ENCODE assay signal across 25 mouse cellular contexts in genomic region chr6:100453401-100453800, GRCm38 (mm10).
"Had no signal": no experiment of that assay in that cellular context is flagged by ENCODE, and none has a peak within 500 bp of the region (broad histone marks: within the 10 kb centered on the region; RNA-seq: fewer than 3 reads in every experiment).

No protein-coding gene starts in this region.

- H3K27me3 ChIP-seq: heart, embryonic 12.5 days; limb, embryonic 13.5 days; liver, embryonic 13.5 days; liver, embryonic 15.5 days had no signal

- H3K9ac ChIP-seq: heart, embryonic 12.5 days; hindbrain, embryonic 12.5 days; hindbrain, embryonic 14.5 days; limb, embryonic 13.5 days; liver, embryonic 13.5 days; liver, embryonic 15.5 days had no signal

- H3K4me1 ChIP-seq: heart, embryonic 12.5 days; liver, embryonic 13.5 days; liver, embryonic 15.5 days had no signal

- H3K27ac ChIP-seq: gastrocnemius, adult 2 months; heart, embryonic 10.5 days; hindbrain, embryonic 10.5 days; hindbrain, embryonic 12.5 days; hindbrain, embryonic 14.5 days; layer of hippocampus, adult 2 months; left cerebral cortex, adult 2 months; limb, embryonic 13.5 days; liver, embryonic 13.5 days; liver, embryonic 15.5 days had no signal

- H3K4me2 ChIP-seq: heart, embryonic 12.5 days; hindbrain, embryonic 12.5 days; hindbrain, embryonic 14.5 days; limb, embryonic 13.5 days; liver, embryonic 11.5 days; liver, embryonic 13.5 days; liver, embryonic 15.5 days had no signal

- H3K36me3 ChIP-seq: heart, embryonic 10.5 days; heart, embryonic 12.5 days; hindbrain, embryonic 10.5 days; hindbrain, embryonic 12.5 days; limb, embryonic 13.5 days; liver, embryonic 13.5 days; liver, embryonic 15.5 days had no signal

- ATAC-seq: hindbrain, embryonic 16.5 days; inflammation-experienced regulatory T-cells, adult 6 months had no signal

- H3K9me3 ChIP-seq: liver, embryonic 15.5 days had no signal

- DNase-seq: gastrocnemius, adult 2 months; gastrocnemius, postnatal 10 days; gastrocnemius, postnatal 25 days; heart, adult 18-20 months; heart, postnatal 10 days; heart, postnatal 4 days; kidney, adult 18-20 months; kidney, adult 8-10 months; kidney, postnatal 10 days; kidney, postnatal 25 days; kidney, postnatal 4 days; liver; liver, embryonic 13.5 days had no signal

- H3K4me3 ChIP-seq: gastrocnemius, adult 2 months; heart, embryonic 10.5 days; heart, embryonic 12.5 days; hindbrain, embryonic 10.5 days; hindbrain, embryonic 12.5 days; layer of hippocampus, adult 2 months; left cerebral cortex, adult 2 months; limb, embryonic 13.5 days; liver, embryonic 13.5 days; liver, embryonic 15.5 days had no signal
